Mouse (Mus musculus): ENCODE results near the gene Ccdc153. TPM values are rescaled to one million over a fixed set of nuclear protein-coding genes. Genes with fewer than 3 reads are reported as not detected.

Gene Ccdc153
- polyA plus RNA-seq, 1 experiment from 2014 or later = not detected

DNA sequence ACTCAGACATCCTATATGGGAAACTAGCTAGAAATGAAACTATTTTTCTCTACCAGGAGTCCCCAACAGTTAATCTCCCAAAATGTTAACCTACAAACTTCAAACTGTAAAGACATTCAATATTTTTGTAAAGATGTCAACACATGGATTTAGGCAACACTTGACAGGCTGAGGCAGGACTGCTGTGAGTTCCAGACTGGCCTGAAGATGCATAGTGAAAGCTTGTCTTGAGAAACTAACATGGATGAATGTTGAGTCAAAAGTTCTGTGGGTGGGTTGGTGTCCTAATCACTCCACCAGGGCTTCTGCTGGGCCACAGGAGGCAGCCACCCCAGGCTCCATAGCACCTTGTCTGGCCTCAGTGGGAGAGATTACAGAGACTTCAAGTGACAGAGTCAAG is 8.9 kb upstream of the Ccdc153 start:
- Histone ChIP-seq H3K4me1 (peaks cover 40% of the 10 kb centered on the region), H3K4me3 (no peak overlapping the region; the same call in 1 of the 2 replicates), H3K27me3 (ENCODE audit: insufficient read depth, poor library complexity, severe bottlenecking) (no peaks in the 10 kb centered on the region), H3K27ac (no peak overlapping the region), H3K36me3 (0 out of 2 replicates have a peak, but pooled peaks cover 9% of the 10 kb centered on the region), H3K9me3 (no peaks in the 10 kb centered on the region)
- no peak for DNase-seq (ENCODE audit: low spot score)

DNA sequence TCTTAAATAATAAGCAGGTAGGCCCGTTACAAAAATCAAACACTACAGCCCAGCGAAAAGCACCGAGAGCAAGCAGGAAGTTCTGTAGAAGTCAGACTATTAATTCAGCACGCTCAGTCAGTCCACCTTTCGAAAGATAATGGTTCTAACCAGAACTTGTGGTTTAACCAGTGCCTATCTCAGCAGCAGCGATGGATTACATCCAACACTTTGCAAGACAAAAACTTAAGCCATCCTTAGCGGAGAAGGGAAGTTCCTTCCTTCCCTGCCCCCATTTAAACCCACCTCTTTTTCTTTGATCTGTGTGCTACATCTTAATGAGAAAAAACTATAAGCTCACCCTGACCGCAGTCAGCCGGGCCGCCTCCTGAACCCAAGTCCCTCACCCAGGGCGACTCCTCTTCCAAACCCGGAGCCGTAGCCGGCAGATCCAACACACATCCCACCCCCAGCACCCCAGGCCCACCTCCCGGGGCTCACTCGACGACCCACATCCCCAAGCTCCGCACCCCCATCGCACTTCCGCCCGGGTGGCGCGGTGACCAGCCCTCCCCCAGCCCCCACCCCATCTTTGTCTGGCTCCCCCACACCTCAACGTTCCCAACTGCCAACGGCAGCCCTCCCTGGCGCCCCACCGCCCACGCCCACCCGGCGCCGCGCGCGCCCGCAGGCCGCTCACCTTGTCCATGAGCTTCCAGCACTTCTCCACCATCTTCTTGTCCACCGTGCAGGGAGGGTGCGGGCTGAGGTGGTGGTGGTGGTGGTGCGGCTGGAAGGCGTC is 7.3 kb upstream of the Ccdc153 start:
- WGBS = under 1% methylated on average over 40 of the region's 40 CpGs
- Histone ChIP-seq H3K36me3 (0 out of 2 replicates have a peak, but pooled peaks cover 3% of the 10 kb centered on the region), H3K27me3 (ENCODE audit: insufficient read depth, poor library complexity, severe bottlenecking) (no peaks in the 10 kb centered on the region), H3K4me1 (peaks cover 38% of the 10 kb centered on the region), H3K4me3 (peak overlapping the region; percentile 94), H3K27ac (peak overlapping the region; percentile 99), H3K9me3 (no peaks in the 10 kb centered on the region)
- peak; percentile 91 for DNase-seq (ENCODE audit: low spot score)

DNA sequence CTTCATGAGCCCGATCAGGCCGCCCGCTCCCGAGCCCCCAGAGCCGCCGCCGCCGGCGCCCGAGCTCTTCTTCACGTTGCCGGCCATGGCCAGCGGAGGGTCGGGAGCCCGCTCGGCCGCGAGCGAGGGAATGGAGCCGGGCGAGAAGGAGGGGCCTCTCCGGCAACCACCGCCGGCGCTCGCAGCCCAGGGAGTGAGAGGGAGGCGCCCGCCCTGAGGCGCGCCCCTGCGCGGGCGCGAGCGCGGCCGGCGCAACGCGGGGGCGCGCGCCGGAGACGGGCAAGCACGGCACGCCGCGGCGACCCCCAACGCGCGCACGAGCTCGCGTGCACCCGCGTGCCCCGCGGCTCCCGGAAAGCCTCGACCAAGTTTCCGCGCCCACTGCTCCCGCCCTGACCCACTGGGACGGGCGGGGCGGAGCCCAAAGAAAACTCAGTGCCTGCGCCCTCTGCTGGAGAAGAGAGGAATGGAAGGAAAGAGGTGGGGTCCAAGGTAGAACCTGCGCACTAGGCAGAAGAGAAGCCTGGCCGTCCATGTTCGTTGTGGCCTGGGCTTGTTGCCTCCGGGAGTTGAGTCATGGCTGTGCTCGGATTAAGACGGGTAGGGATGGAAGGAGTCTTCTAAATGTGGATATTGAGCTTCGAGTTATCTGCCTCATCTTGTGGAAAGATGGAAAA is 6.5 kb upstream of the Ccdc153 start, which contains the start of gene Cbl:
Cbl (minus strand) TSS at position 248 of the 677 bp plus-strand sequence.
- H3K4me3 ChIP-seq = peak within 1 kb of the TSS; percentile 94
- DNase-seq (ENCODE audit: low spot score) = peak; percentile 99
- peaks cover 34% of the 10 kb centered on the region for H3K4me1 ChIP-seq
- no peaks in the 10 kb centered on the region for H3K9me3 ChIP-seq
- 0 out of 2 replicates have a peak, but pooled peaks cover 3% of the 10 kb centered on the region for H3K36me3 ChIP-seq
- no peaks in the 10 kb centered on the region for H3K27me3 ChIP-seq (ENCODE audit: insufficient read depth, poor library complexity, severe bottlenecking)
- under 1% methylated on average over 71 of the region's 76 CpGs for WGBS
- peak within 1 kb of the TSS; percentile 99 for H3K27ac ChIP-seq

DNA sequence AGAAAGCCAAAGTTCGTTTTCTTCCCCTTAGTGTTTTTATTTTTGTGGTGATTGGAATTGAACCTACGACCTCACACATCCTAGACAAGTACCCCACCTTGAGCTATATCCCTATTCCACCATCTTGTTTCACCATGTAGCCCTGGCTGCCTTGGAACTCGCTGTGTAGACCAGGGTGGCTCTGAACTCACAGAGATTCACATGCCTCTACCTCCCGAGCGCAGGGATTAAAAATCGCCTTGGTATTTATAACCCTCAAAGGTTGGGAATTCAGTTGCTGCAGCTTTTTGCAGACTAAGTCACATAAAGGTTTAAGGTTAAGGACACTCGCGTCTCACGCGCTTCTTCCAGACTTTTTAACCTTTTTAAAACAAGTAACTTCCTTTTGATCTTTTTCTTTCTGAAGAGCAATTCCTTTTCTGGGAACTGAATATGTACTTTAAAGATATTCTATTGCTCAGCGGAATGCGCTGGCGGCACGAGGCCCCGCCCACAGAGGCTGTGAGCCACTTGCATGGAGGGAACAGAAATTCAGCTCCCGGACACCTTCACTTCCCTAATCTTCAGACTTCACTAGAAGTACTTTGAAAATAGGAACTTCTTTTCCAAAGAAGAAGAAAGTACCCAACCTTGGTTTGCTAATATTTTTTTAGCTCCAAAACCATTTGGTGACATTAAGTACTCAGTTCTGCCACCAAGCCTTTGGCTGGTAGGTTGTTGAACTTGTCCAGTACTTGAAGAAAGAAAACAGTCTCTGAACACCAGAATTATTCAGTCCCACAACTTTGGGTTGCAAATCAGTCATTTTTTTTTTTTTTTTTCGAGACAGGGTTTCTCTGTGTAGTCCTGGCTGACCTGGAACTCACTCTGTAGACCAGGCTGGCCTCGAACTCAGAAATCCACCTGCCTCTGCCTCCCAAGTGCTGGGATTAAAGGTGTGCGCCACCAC is 5.7 kb upstream of the Ccdc153 start:
- H3K27ac ChIP-seq = peak overlapping the region; percentile 99
- peak; percentile 81 for DNase-seq (ENCODE audit: low spot score)

DNA sequence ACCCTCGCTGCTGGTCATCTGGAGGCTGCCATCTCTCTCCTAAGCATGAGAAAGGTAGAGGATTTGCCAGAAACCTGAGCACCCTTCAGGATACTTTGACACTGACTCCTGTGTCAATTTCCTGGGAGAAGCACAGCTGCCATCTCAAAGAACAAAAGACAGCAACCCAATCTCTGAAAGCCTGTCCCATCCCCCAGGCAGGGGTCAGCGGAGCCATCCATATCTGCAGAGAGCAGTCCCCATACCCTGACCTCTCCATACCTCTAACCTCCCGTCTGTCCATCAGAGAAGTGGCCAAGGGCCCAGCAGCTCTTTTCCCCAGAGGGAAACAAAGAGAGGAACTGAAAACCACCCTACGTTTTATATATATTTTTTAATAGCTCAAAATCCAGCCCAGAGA is 3.9 kb upstream of the Ccdc153 start:
- H3K36me3 ChIP-seq = no peaks in the 10 kb centered on the region
- DNase-seq (ENCODE audit: low spot score) = no peak
- no peak overlapping the region for H3K4me3 ChIP-seq
- 51% methylated on average over 4 of the region's 4 CpGs for WGBS
- H3K4me1 ChIP-seq = peaks cover 16% of the 10 kb centered on the region
- H3K27ac ChIP-seq = no peak overlapping the region
- no peaks in the 10 kb centered on the region for H3K9me3 ChIP-seq
- H3K27me3 ChIP-seq (ENCODE audit: insufficient read depth, poor library complexity, severe bottlenecking) = no peaks in the 10 kb centered on the region

More for the DNA sequence above, 5.7 kb upstream of the Ccdc153 start:
- H3K4me3 ChIP-seq = peak overlapping the region; percentile 94
- H3K4me1 ChIP-seq = peaks cover 28% of the 10 kb centered on the region
- 0 out of 2 replicates have a peak, but pooled peaks cover 3% of the 10 kb centered on the region for H3K36me3 ChIP-seq
- no peaks in the 10 kb centered on the region for H3K9me3 ChIP-seq
- H3K27me3 ChIP-seq (ENCODE audit: insufficient read depth, poor library complexity, severe bottlenecking) = no peaks in the 10 kb centered on the region
- 20% methylated on average over 19 of the region's 19 CpGs for WGBS

DNA sequence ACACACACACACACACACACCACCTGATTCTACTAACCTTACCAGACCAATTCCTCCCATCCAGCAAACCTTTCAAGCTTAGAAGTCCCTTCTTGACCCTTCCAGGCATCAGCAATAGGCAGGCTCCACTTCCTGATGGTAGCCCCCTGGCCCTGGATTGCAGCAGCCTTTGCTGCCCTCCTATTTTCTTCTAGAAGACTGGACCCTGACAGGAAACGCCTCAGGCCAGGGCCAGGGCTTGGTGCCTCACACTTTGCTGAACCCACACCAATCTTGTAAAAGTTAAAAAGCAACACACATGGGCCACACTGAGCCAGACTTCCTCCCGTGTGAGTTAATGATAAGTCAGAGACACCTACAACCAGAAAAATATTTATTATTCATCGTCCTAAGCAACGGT is 3.3 kb upstream of the Ccdc153 start:
- no peaks in the 10 kb centered on the region for H3K9me3 ChIP-seq
- no peak for DNase-seq (ENCODE audit: low spot score)
- H3K27ac ChIP-seq = no peak overlapping the region
- H3K27me3 ChIP-seq (ENCODE audit: insufficient read depth, poor library complexity, severe bottlenecking) = no peaks in the 10 kb centered on the region
- peaks cover 11% of the 10 kb centered on the region for H3K4me1 ChIP-seq
- 71% methylated on average over 4 of the region's 4 CpGs for WGBS
- no peaks in the 10 kb centered on the region for H3K36me3 ChIP-seq
- H3K4me3 ChIP-seq = no peak overlapping the region

DNA sequence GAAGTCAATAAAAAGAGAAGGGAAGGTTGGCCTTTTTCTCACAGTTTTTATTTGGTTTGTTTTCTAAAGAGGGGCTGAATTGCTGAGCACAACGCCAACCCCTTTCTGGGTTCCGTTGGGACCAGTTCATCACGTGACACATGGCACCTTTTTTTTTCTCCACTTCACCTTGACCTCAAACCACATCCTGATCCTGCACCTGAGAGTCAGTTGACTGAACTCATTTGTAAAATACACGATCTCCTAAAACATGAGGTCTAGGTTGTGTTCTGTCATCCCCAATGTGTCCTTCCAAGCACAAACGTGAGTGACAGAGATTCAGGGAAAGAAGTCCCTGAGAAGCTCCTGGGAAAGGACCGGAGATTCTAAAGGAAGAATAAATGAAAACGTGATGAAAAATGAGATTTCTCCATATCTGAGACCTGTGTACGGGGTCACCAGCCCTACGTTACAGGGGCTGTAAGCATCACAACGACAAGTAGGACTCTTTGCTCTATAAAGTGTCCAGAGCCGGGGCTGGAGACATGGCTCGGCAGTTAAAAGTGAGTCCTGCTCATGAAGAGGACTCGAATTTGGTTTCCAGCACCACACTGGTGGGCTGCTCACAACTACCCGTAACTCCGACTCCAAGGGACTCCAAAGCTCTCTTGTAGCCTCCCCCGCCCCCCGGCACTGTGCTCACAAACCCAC is 1.8 kb upstream of the Ccdc153 start:
- H3K4me3 ChIP-seq = no peak overlapping the region
- WGBS = 77% methylated on average over 17 of the region's 17 CpGs

DNA sequence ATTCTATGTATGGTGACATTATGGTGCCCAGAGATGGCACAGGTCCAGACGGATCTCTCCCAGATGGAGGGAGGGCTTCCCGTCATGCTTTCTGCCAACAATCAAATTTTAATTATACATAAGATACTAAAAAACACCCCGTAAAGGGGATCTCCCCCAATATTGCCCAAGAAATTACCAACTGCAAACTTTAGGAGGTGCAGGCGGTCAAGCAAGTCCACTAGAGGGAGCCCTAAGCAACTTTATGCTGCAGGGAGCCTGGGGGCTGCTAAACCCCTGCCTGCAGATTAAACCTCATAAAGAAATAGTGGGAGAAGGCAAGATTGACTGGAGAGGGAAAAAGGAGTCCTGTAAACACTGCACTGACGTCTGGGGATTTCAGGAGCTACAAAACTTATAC is 1.0 kb upstream of the Ccdc153 start:
- no peaks in the 10 kb centered on the region for H3K9me3 ChIP-seq
- no peak overlapping the region for H3K27ac ChIP-seq
- 0 out of 2 replicates have a peak, but pooled peaks cover 3% of the 10 kb centered on the region for H3K27me3 ChIP-seq (ENCODE audit: insufficient read depth, poor library complexity, severe bottlenecking)
- no peak for DNase-seq (ENCODE audit: low spot score)
- 13% methylated on average over 5 of the region's 5 CpGs for whole genome bisulfite sequencing
- H3K36me3 ChIP-seq = no peaks in the 10 kb centered on the region
- 0 out of 2 replicates have a peak, but pooled peaks cover 6% of the 10 kb centered on the region for H3K4me1 ChIP-seq
- no peak overlapping the region for H3K4me3 ChIP-seq

More for the DNA sequence above, 1.8 kb upstream of the Ccdc153 start:
- Histone ChIP-seq H3K9me3 (no peaks in the 10 kb centered on the region), H3K27me3 (ENCODE audit: insufficient read depth, poor library complexity, severe bottlenecking) (0 out of 2 replicates have a peak, but pooled peaks cover 3% of the 10 kb centered on the region), H3K27ac (no peak overlapping the region), H3K36me3 (no peaks in the 10 kb centered on the region), H3K4me1 (0 out of 2 replicates have a peak, but pooled peaks cover 10% of the 10 kb centered on the region)
- no peak for DNase-seq (ENCODE audit: low spot score)

DNA sequence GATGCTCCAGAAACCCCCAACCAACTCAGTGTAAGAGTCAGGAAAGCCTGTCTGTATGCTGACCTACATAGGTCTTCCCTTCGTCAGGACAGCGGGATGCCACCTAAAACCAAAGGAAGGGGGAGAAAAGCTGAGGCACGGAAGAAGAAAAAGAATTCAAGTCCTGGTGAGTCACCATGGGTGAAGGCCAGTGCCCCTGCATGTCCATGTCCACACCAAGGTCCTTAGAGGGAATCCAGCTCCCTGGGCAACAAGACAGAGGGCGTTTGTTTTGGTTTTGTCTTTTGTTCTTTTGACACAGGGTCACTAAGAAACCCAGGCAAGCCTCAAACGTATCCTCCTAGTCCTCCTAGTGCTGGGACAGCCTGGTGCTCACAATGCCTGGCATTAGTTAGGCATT is 435 bp downstream of the Ccdc153 start:
- peaks cover 7% of the 10 kb centered on the region; the same call in 1 of the 2 replicates for H3K27me3 ChIP-seq (ENCODE audit: insufficient read depth, poor library complexity, severe bottlenecking)
- H3K4me3 ChIP-seq = no peak overlapping the region
- no peaks in the 10 kb centered on the region for H3K36me3 ChIP-seq
- no peak for DNase-seq (ENCODE audit: low spot score)
- H3K9me3 ChIP-seq = no peaks in the 10 kb centered on the region
- 67% methylated on average over 5 of the region's 5 CpGs for WGBS
- H3K4me1 ChIP-seq = 0 out of 2 replicates have a peak, but pooled peaks cover 4% of the 10 kb centered on the region
- H3K27ac ChIP-seq = no peak overlapping the region

DNA sequence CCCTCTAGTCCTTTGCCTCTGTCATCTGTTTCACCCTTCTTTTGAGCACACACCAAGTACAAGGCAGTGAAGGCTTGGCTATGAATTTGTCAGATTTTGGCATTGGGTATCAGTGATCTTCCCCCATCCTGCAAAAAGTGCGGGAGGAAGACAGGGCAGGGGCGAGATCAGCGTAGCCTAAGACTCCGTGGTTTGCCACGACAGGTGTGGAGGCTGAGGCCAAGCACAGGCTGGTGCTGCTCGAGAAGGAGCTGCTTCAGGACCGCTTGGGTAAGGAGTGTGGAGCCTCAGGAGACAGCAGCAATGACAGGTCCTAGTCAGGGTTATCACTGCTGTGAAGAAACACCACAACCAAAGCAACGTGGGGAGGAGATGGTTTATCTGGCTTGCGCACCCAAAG is 942 bp downstream of the Ccdc153 start:
- 0 out of 2 replicates have a peak, but pooled peaks cover 4% of the 10 kb centered on the region for H3K4me1 ChIP-seq
- DNase-seq (ENCODE audit: low spot score) = no peak
- H3K9me3 ChIP-seq = no peaks in the 10 kb centered on the region
- H3K27ac ChIP-seq = no peak overlapping the region
- 59% methylated on average over 9 of the region's 9 CpGs for WGBS
- no peaks in the 10 kb centered on the region for H3K36me3 ChIP-seq
- peaks cover 7% of the 10 kb centered on the region; the same call in 1 of the 2 replicates for H3K27me3 ChIP-seq (ENCODE audit: insufficient read depth, poor library complexity, severe bottlenecking)
- no peak overlapping the region for H3K4me3 ChIP-seq

DNA sequence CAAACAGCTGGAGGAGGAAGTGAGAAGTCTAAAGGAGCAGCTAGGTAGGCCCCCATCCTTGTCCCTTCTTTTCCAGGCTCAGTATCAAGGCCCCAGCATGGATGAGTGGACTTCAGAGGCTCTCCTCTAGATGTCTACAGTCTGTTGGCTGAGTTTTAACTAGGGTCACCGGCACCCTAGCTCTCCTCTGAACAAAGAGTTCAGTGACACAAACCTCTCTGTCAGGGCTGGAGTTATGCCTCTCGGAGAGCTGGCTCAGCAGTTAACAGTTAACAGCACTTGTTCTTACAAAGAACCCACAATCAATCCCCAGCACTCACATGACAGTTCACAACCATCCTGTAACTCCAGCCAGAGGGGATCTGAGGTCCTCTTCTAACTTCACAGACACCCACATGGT is 3.1 kb downstream of the Ccdc153 start:
- WGBS = 52% methylated on average over 2 of the region's 2 CpGs
- H3K4me1 ChIP-seq = 0 out of 2 replicates have a peak, but pooled peaks cover 4% of the 10 kb centered on the region
- H3K36me3 ChIP-seq = no peaks in the 10 kb centered on the region
- H3K9me3 ChIP-seq = no peaks in the 10 kb centered on the region
- peaks cover 19% of the 10 kb centered on the region for H3K27me3 ChIP-seq (ENCODE audit: insufficient read depth, poor library complexity, severe bottlenecking)
- no peak overlapping the region for H3K4me3 ChIP-seq
- DNase-seq (ENCODE audit: low spot score) = no peak
- no peak overlapping the region for H3K27ac ChIP-seq

DNA sequence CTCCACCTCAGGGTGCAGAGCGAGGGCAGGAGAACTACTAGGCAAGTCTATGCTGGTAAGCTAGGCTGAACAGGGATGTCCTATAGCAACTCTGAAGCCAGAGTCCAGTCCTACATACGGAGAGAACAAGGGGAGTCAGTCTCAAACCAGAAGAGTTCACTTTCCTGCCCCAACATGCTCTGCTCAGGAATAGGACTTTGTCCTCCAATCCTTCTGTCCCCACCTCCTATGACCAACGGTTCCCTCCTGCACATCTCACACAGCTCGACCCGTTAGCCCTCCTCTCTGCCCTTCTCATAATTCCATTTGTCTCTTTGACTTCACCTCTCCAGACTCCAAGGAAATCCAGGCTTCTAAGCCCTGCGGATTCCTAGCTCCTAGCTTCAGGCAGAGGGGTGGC is 7.4 kb downstream of the Ccdc153 start:
- Histone ChIP-seq H3K9me3 (no peaks in the 10 kb centered on the region), H3K36me3 (no peaks in the 10 kb centered on the region), H3K27me3 (ENCODE audit: insufficient read depth, poor library complexity, severe bottlenecking) (peaks cover 35% of the 10 kb centered on the region), H3K27ac (no peak overlapping the region; the same call in 1 of the 2 replicates), H3K4me3 (no peak overlapping the region), H3K4me1 (peaks cover 19% of the 10 kb centered on the region)
- 74% methylated on average over 6 of the region's 6 CpGs for WGBS
- no peak for DNase-seq (ENCODE audit: low spot score)

Data from heart, embryonic 10.5 days (tissue).